Mouse (Mus musculus): Measurements from ENCODE around the gene Zfp169. TPM values are rescaled to one million over a fixed set of nuclear protein-coding genes. Genes with fewer than 3 reads are reported as not detected.

The Zfp169 gene
- 4.6 and 6.6 TPM in 2 replicates for polyA plus RNA-seq (2015; fragmentation: Nextera tagmentation; extraction: Ambion mirVana)

DNA sequence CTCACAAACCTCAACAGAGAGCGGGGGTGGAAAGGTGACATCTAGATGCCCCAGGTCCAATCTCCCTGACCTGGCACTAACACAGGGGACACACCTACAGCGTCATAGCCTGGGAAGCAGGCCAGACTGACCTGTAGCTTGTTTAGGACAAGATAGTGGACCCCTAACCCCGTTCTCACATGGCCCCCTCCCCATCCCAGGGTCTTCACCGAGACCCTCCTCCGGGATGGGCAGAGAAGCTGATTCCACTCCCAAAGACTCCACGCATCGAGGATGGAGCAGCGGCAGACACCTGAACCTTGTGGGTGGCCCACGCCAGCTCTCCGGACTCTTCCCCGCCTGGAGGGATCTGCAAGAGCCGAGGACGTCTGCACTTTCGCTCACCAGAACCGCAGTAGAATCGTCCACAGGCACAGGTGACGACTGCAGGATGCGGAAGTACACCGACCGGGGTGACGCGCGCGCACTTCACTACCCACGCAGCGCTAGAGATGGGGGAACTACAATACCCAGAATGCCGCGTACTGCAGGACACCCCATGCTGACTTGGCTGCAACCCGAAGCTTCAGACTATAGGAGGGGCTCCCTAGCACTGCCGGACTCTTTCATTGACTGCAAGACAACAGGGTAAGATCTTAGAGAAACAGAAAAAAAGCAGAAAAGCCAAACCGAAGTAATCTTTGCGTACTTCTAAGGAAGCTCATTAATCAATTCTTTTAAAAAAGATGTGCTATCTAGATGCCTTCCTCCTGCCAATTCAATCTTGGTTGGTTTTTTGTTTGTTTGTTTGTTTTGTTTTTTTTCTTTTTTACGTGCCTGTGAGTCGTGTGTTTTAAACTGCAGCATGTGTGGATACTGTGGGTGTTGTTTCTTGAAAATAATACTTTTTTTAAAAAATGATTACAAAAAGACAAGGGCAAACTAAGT is at the start of gene Zfp169, which contains the start of gene A830005F24Rik:
Gene Zfp169, minus strand, starts transcription at position 449 of the 927 bp plus-strand sequence.
Gene A830005F24Rik, plus strand, starts transcription at position 568 of the 927 bp plus-strand sequence.
- Histone ChIP-seq H3K9me3 (no peaks in the 10 kb centered on the region), H3K9ac (peak within 1 kb of the TSS; percentile 86), H3K27ac (0 out of 2 replicates have a peak within 1 kb of the TSS, but pooled peaks have one; percentile 10), H3K4me3 (peak within 1 kb of the TSS; percentile 86), H3K36me3 (no peaks in the 10 kb centered on the region), H3K4me2 (replicated peaks) (peak within 1 kb of the TSS; percentile 94), H3K27me3 (no peaks in the 10 kb centered on the region), H3K4me1 (peaks cover 9% of the 10 kb centered on the region)
- ATAC-seq (ENCODE audit: low FRiP score, low read depth): peak; percentile 100
- 2% methylated on average over 34 of the region's 34 CpGs for WGBS

DNA sequence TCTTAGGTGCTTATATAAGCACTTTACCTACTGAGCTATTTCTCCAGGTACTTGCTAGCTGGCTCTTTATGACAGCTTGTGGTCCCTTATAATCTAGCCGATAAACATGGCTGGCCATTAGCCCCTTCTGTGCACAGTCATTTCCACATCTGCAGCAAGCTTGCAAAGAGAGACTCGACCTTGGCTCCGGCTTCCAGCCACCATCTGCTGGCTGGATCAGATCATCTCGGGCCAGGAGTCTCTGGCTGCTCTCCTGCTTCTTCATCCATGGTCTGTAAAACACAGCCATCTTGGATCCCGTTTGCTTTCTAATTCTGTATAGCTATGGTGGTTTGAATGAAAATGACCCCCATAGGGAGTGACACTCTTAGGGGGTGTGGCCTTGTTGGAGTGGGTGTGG is 49.1 kb upstream of the Zfp169 start:
- Histone ChIP-seq H3K36me3 (no peaks in the 10 kb centered on the region), H3K27me3 (no peaks in the 10 kb centered on the region), H3K4me2 (replicated peaks) (no peak overlapping the region), H3K4me3 (no peak overlapping the region), H3K27ac (no peak overlapping the region), H3K9me3 (no peaks in the 10 kb centered on the region), H3K4me1 (peaks cover 15% of the 10 kb centered on the region), H3K9ac (no peak overlapping the region)
- 82% methylated on average over 5 of the region's 5 CpGs for WGBS
- no peak for ATAC-seq (ENCODE audit: low FRiP score, low read depth)

DNA sequence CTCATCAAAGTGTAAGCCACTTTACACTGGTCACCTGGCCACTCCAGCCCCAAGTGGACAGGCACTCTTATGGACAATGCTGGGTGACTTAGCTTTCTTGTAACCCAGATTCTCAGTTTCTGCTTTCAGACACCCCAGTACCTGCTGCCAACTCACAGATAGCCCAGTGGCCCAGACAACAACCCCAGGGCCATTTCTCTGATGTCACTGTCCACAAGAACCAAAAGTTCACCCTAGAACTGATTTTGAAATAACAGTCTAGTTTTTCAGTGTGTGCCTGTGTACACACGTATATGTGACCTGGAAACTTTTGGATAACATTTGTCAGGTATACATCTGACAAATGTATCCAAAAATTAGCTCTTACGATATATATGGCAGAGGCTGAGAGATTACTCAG is 48.2 kb upstream of the Zfp169 start:
- WGBS: 85% methylated on average over 2 of the region's 2 CpGs
- ATAC-seq (ENCODE audit: low FRiP score, low read depth): no peak

GRCm38 (mm10) chr13:48555976-48556375 is 42.7 kb upstream of the Zfp169 start:
- Histone ChIP-seq H3K4me1 (peaks cover 13% of the 10 kb centered on the region), H3K4me2 (replicated peaks) (no peak overlapping the region), H3K9me3 (no peaks in the 10 kb centered on the region), H3K4me3 (no peak overlapping the region), H3K27ac (no peak overlapping the region), H3K36me3 (no peaks in the 10 kb centered on the region), H3K9ac (no peak overlapping the region), H3K27me3 (no peaks in the 10 kb centered on the region)
- 76% methylated on average over 1 of the region's 1 CpGs for WGBS
- ATAC-seq (ENCODE audit: low FRiP score, low read depth): no peak

More for the DNA sequence above, 48.2 kb upstream of the Zfp169 start:
- no peak overlapping the region for H3K4me3 ChIP-seq
- H3K27ac ChIP-seq: no peak overlapping the region
- no peaks in the 10 kb centered on the region for H3K9me3 ChIP-seq
- H3K27me3 ChIP-seq: no peaks in the 10 kb centered on the region
- H3K9ac ChIP-seq: no peak overlapping the region
- peaks cover 13% of the 10 kb centered on the region for H3K4me1 ChIP-seq
- no peak overlapping the region for H3K4me2 ChIP-seq (replicated peaks)
- no peaks in the 10 kb centered on the region for H3K36me3 ChIP-seq

DNA sequence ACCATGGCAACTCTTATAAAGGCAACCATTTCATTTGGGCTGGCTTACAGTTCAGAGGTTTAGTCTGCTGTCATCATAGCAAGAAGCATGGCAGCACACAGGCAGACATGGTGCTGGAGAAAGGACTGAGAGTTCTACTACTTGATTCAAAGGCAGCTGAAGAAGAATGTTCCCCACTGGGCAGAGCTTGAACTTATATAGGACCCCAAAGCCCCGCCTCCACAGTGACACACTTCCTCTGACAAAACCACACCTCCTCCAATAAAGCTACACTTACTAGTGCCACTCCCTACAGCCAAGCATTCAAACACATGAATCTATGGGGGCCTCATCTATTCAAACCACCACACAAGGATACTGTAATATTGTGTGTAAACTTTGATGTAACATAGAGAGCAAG is 41.3 kb upstream of the Zfp169 start:
- Histone ChIP-seq H3K9me3 (no peaks in the 10 kb centered on the region), H3K27ac (no peak overlapping the region), H3K4me2 (replicated peaks) (no peak overlapping the region), H3K4me1 (peaks cover 13% of the 10 kb centered on the region), H3K4me3 (no peak overlapping the region), H3K9ac (no peak overlapping the region), H3K36me3 (no peaks in the 10 kb centered on the region), H3K27me3 (no peaks in the 10 kb centered on the region)
- no peak for ATAC-seq (ENCODE audit: low FRiP score, low read depth)
- WGBS: 87% methylated on average over 1 of the region's 1 CpGs

DNA sequence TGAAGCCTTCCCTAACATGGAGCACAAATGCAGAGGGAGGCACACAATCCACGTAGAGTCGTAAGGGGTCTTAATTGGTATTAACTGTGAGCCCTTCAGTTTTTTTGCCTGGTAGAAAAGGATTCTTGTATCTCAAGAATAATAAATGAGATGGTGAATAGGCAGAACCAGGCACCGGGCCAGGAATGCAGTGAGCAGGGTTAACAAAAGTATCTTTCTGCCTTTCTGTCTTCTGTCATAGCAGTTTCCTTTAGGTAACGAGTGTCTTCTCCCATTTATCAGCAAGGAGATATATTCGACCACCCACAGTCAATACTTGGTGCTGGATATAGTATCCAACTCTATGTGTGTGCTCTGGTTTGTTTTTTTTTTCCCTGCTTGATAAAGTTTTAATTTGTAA is 40.3 kb upstream of the Zfp169 start:
- Histone ChIP-seq H3K27ac (no peak overlapping the region), H3K4me1 (peaks cover 13% of the 10 kb centered on the region), H3K4me3 (no peak overlapping the region), H3K9ac (no peak overlapping the region), H3K36me3 (no peaks in the 10 kb centered on the region), H3K27me3 (no peaks in the 10 kb centered on the region), H3K4me2 (replicated peaks) (no peak overlapping the region), H3K9me3 (no peaks in the 10 kb centered on the region)
- no peak for ATAC-seq (ENCODE audit: low FRiP score, low read depth)
- 73% methylated on average over 5 of the region's 5 CpGs for WGBS

DNA sequence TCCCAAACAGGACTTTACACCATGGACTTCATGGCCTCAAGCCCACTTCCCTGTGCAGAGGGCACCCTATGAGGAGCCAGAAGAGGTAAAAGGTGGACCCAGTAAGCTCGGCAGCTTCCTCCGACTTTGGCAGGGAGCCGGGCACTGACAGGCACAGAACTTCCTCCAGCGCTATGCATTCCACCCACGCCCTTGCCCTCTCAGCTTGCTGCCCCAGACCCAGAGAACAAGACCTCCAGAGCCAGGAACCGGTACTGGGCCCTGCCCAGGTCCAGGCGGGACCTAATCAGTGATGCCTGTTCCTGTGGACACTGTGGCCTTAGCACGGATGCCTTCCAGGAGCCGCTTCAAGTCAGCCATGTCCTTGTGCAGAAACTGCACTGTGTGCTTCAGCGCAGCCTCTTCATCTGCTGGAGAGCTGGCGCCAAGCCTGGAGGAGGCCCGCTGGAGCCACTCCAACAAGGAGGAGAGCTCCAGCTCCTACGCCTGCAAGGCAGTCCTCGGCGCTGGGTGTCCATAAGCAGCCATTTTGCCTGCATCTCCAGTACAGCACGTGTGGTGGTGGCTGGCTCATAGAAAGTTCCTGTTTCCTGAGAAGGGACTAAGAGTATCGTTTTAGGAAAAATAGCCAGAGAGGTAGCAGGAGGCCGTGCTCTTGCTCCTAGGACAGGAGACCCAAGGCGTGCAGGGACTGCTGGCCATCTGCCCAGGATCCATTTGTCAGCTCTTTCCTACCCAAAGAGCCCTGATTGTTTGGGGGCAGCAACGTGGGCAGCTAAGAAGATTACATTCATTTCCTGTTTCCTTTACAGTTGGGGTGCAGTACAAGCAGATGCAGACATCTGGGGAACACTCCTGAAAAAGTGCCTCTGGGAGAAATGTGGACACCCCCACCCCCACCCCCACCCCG is 39.2 kb upstream of the Zfp169 start:
- peak; percentile 80 for ATAC-seq (ENCODE audit: low FRiP score, low read depth)

GRCm38 (mm10) chr13:48548296-48548695 is 35.0 kb upstream of the Zfp169 start:
- Histone ChIP-seq H3K4me3 (no peak overlapping the region), H3K9me3 (no peaks in the 10 kb centered on the region), H3K9ac (no peak overlapping the region), H3K27ac (no peak overlapping the region), H3K27me3 (no peaks in the 10 kb centered on the region), H3K4me2 (replicated peaks) (no peak overlapping the region), H3K36me3 (no peaks in the 10 kb centered on the region), H3K4me1 (peaks cover 31% of the 10 kb centered on the region)
- WGBS: 93% methylated on average over 5 of the region's 5 CpGs
- ATAC-seq (ENCODE audit: low FRiP score, low read depth): no peak

More for the DNA sequence above, 39.2 kb upstream of the Zfp169 start:
- Histone ChIP-seq H3K27me3 (no peaks in the 10 kb centered on the region), H3K4me3 (no peak overlapping the region), H3K9me3 (no peaks in the 10 kb centered on the region), H3K9ac (peak overlapping the region; percentile 31; the same call in 1 of the 2 replicates), H3K4me2 (replicated peaks) (peak overlapping the region; percentile 41), H3K4me1 (peaks cover 13% of the 10 kb centered on the region), H3K36me3 (no peaks in the 10 kb centered on the region), H3K27ac (peak overlapping the region; percentile 79)
- 52% methylated on average over 21 of the region's 21 CpGs for WGBS

DNA sequence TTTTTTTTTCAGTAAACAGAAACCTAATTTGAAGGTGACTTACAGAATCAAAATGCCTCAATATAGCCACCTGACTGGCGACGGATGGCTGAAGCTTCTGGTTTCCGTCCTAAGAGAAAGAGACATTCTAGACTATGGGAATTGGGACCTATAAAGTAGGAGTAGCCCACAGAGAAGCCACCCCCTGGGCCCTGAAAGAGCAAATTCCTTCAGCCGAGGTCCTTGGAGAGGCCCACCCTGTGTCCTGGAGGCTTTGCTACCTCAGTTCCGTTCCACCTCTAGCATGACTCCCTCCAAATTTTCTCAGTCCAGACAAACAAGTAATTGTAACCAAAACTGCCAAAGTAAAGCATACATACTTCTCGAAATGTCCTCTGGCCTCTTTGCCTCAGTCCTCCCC is 34.4 kb upstream of the Zfp169 start:
- Histone ChIP-seq H3K36me3 (no peaks in the 10 kb centered on the region), H3K9me3 (no peaks in the 10 kb centered on the region), H3K4me3 (no peak overlapping the region), H3K4me1 (peaks cover 30% of the 10 kb centered on the region), H3K27me3 (no peaks in the 10 kb centered on the region), H3K27ac (no peak overlapping the region), H3K9ac (no peak overlapping the region), H3K4me2 (replicated peaks) (no peak overlapping the region)
- no peak for ATAC-seq (ENCODE audit: low FRiP score, low read depth)
- 92% methylated on average over 6 of the region's 6 CpGs for WGBS

- H3K4me1 ChIP-seq: peaks cover 30% of the 10 kb centered on the region
- peak overlapping the region; percentile 99 for H3K27ac ChIP-seq
- under 1% methylated on average over 56 of the region's 72 CpGs for WGBS
- no peaks in the 10 kb centered on the region for H3K36me3 ChIP-seq
- peak overlapping the region; percentile 98 for H3K9ac ChIP-seq
- ATAC-seq (ENCODE audit: low FRiP score, low read depth): peak; percentile 98
- peak overlapping the region; percentile 90 for H3K4me3 ChIP-seq
- H3K4me2 ChIP-seq (replicated peaks): peak overlapping the region; percentile 55
- no peaks in the 10 kb centered on the region for H3K9me3 ChIP-seq
- H3K27me3 ChIP-seq: no peaks in the 10 kb centered on the region
Measured at GRCm38 (mm10) chr13:48546330-48546917, 33.2 kb upstream of the Zfp169 start.

DNA sequence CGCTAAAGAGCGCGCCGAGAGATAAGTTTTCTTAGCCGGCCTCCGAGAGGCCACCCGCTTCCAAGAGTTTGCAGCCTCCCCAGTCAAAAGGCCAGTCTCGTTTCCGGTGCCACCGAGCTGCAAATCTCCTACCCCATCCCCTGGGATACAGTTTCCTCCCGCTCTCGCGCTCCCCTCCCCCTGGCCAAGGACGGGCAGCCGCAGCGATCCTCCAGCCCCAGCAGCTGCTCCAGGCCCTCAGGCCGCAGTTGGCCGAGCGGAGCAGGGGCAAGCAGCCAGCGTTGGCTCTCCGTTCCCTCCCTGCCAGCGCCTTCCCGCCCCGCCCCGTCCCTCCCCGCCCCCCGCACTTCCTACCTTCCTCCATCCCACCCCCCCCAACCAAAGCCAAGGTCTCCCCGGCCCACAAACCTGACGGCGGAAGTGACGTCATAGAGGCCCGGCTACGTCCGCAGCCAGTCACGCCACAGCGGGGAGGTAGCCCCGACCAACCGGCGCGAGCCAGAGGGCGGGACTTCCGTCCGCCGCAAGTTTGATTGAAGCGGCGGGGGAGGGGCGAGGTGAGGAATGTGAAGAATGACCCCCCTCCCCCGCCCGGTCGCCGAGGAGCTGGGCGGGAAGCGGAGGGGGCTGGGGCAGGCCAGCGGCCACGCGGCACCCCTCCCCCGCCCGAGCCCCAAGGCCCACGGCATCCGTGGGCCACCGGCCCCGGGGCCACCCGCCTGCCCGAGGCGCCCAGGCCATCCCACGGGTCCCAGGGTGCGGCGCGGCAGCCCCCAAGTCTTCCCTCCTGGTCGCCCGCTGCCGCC is 32.4 kb upstream of the Zfp169 start:
- Histone ChIP-seq H3K27me3 (no peaks in the 10 kb centered on the region), H3K4me1 (peaks cover 37% of the 10 kb centered on the region), H3K9me3 (no peaks in the 10 kb centered on the region), H3K4me2 (replicated peaks) (peak overlapping the region; percentile 70), H3K27ac (peak overlapping the region; percentile 99), H3K36me3 (no peaks in the 10 kb centered on the region), H3K4me3 (peak overlapping the region; percentile 90), H3K9ac (peak overlapping the region; percentile 98)
- WGBS: under 1% methylated on average over 42 of the region's 72 CpGs
- peak; percentile 87 for ATAC-seq (ENCODE audit: low FRiP score, low read depth)
